Mouse (Mus musculus) regulatory T cell (primary cell): ENCODE measurements around the gene Uvssa.
"Not testable (repeated sequence)": the region's sequence is repeated elsewhere in the genome, so short reads cannot be mapped to it uniquely, and the experiment has no call there.

Experiments
- in situ Hi-C: fragments of 300-600 bp; cut with MboI, MseI; formaldehyde crosslinking; loops from one replicate; pipeline ENCODE4 v1.15.1; 2025; ENCODE audit warnings: high pct_unique_total_duplicates

Gene Uvssa

GRCm38 (mm10) chr5:33378302-33378854 lies at the start of gene Uvssa:
Gene Uvssa, plus strand, starts transcription at chr5:33378549.
- in situ Hi-C loops = loop anchor here (5.0 kb wide), 1 partner anchor 106 kb away; the partner anchor contains the start of gene Ctbp1

GRCm38 (mm10) chr5:33334381-33335272 lies 43.7 kb upstream of the Uvssa start:
- in situ Hi-C loops = loop anchor here (5.0 kb wide), 1 partner anchor 38 kb away; no protein-coding TSS in a partner anchor

- in situ Hi-C loops = loop anchor here (5.0 kb wide), 1 partner anchor 37 kb away; no protein-coding TSS in a partner anchor
Observed at GRCm38 (mm10) chr5:33335273-33335976, 42.9 kb upstream of the Uvssa start, which contains the start of gene Maea. Gene Maea, plus strand, starts transcription at chr5:33335509.

GRCm38 (mm10) chr5:33335977-33336360 lies 42.4 kb upstream of the Uvssa start:
- in situ Hi-C loops = loop anchor here (5.0 kb wide), 1 partner anchor 36 kb away; no protein-coding TSS in a partner anchor

- in situ Hi-C loops = loop anchor here (5.0 kb wide), 1 partner anchor 35 kb away; no protein-coding TSS in a partner anchor
Observed at GRCm38 (mm10) chr5:33337206-33337605, 41.1 kb upstream of the Uvssa start.

- in situ Hi-C loops = no loop called here
Observed at GRCm38 (mm10) chr5:33341165-33341564, 37.2 kb upstream of the Uvssa start.

GRCm38 (mm10) chr5:33342248-33342647 lies 36.1 kb upstream of the Uvssa start:
- in situ Hi-C loops = not testable (repeated sequence)

GRCm38 (mm10) chr5:33342821-33343220 lies 35.5 kb upstream of the Uvssa start:
- in situ Hi-C loops = no loop called here

GRCm38 (mm10) chr5:33343571-33343970 lies 34.8 kb upstream of the Uvssa start:
- in situ Hi-C loops = no loop called here

- in situ Hi-C loops = no loop called here
Observed at GRCm38 (mm10) chr5:33344070-33344469, 34.3 kb upstream of the Uvssa start.

GRCm38 (mm10) chr5:33347620-33348019 lies 30.7 kb upstream of the Uvssa start:
- in situ Hi-C loops = no loop called here

- in situ Hi-C loops = no loop called here
Observed at GRCm38 (mm10) chr5:33349205-33349604, 29.1 kb upstream of the Uvssa start.

- in situ Hi-C loops = no loop called here
Observed at GRCm38 (mm10) chr5:33349706-33350105, 28.6 kb upstream of the Uvssa start.

- in situ Hi-C loops = no loop called here
Observed at GRCm38 (mm10) chr5:33351556-33352272, 26.6 kb upstream of the Uvssa start.

GRCm38 (mm10) chr5:33352273-33352645 lies 26.1 kb upstream of the Uvssa start:
- in situ Hi-C loops = no loop called here

- in situ Hi-C loops = no loop called here
Observed at GRCm38 (mm10) chr5:33353011-33353410, 25.3 kb upstream of the Uvssa start.

- in situ Hi-C loops = loop anchor here (5.0 kb wide), 1 partner anchor 325 kb away; no protein-coding TSS in a partner anchor
Observed at GRCm38 (mm10) chr5:33357494-33357893, 20.9 kb upstream of the Uvssa start.

- in situ Hi-C loops = loop anchor here (5.0 kb wide), 1 partner anchor 326 kb away; no protein-coding TSS in a partner anchor
Observed at GRCm38 (mm10) chr5:33358467-33358866, 19.9 kb upstream of the Uvssa start.

- in situ Hi-C loops = no loop called here
Observed at GRCm38 (mm10) chr5:33363263-33363662, 15.1 kb upstream of the Uvssa start.

- in situ Hi-C loops = no loop called here
Observed at GRCm38 (mm10) chr5:33368651-33369050, 9.7 kb upstream of the Uvssa start.

- in situ Hi-C loops = loop anchor here (5.0 kb wide), 1 partner anchor 34 kb away; the partner anchor contains the start of gene Maea
Observed at GRCm38 (mm10) chr5:33371137-33371536, 7.2 kb upstream of the Uvssa start.
